Mouse (Mus musculus) lung, embryonic 14.5 days (tissue): ENCODE measurements around the gene Tmem104. TPM values are rescaled to one million over a fixed set of nuclear protein-coding genes. Genes with fewer than 3 reads are reported as not detected.

Source experiments
- ATAC-seq: fragments of 200-750 bp; cut with Nextera tagmentation; 2 replicates; pipeline ENCODE4 v1.8.0; 2017; ENCODE audit warnings: mild to moderate bottlenecking, moderate TSS enrichment, moderate library complexity; ENCODE audit not compliant: insufficient read depth
- DNase-seq: peaks from one replicate; pipeline ENCODE4 v3.0.0-alpha.2; 2015
- H3K27ac ChIP-seq: fragments of 300-500 bp; sonication (generic); 2 replicates; pipeline ENCODE4 v1.5.1; 2014; ENCODE audit warnings: low read depth, mild to moderate bottlenecking, moderate library complexity
- H3K27me3 ChIP-seq: fragments of 300-500 bp; sonication (generic); 2 replicates; pipeline ENCODE4 v1.6.1; 2014; ENCODE audit warnings: low read length, control low read depth; ENCODE audit not compliant: insufficient read depth
- H3K36me3 ChIP-seq: fragments of 300-500 bp; sonication (generic); 2 replicates; pipeline ENCODE4 v1.6.1; 2014; ENCODE audit warnings: control low read depth; ENCODE audit not compliant: insufficient read depth
- H3K4me1 ChIP-seq: fragments of 300-500 bp; sonication (generic); 2 replicates; pipeline ENCODE4 v1.6.1; 2014; ENCODE audit warnings: antibody characterized with exemption, control low read depth; ENCODE audit not compliant: insufficient read depth
- H3K4me2 ChIP-seq: fragments of 300-500 bp; sonication (generic); 2 replicates; pipeline ENCODE4 v1.6.1; 2014; ENCODE audit warnings: mild to moderate bottlenecking
- H3K4me3 ChIP-seq: fragments of 300-500 bp; sonication (generic); 2 replicates; pipeline ENCODE4 v1.5.1; 2014; ENCODE audit warnings: low read depth, low read length
- H3K9ac ChIP-seq: fragments of 300-500 bp; sonication (generic); 2 replicates; pipeline ENCODE4 v1.6.1; 2014
- H3K9me3 ChIP-seq: fragments of 300-500 bp; sonication (generic); 2 replicates; pipeline ENCODE4 v1.6.1; 2016; ENCODE audit warnings: low read depth, low read length, control low read depth
- CTCF ChIP-seq: IDR thresholded peaks from 2 replicates; pipeline ENCODE4 v1.5.1; 2016; ENCODE audit warnings: antibody characterized with exemption, low read depth
- WGBS: fragments of 180-500 bp; shearing (Covaris S2); extraction: QIAGEN DNeasy Blood & Tissue Kit; methylation state at CpG from one replicate; pipeline ENCODE4 v1.1.7; 2014; 5-methylcytosine and 5-hydroxymethylcytosine counted together
- polyA plus RNA-seq: library from polyadenylated mRNA; unstranded; fragments of >200 nt; fragmentation: Nextera tagmentation; extraction: Ambion mirVana; gene quantifications from 2 replicates; pipeline ENCODE4 v1.2.1, GENCODE M21; 2014

The Tmem104 gene
- polyA plus RNA-seq, 1 experiment from 2014 or later: 14.3 TPM

- Histone ChIP-seq H3K4me1 (peaks cover 11% of the 10 kb centered on the region), H3K4me2 (peak overlapping the region; percentile 83), H3K9ac (peak overlapping the region; percentile 43; the same call in 1 of the 2 replicates), H3K36me3 (no peaks in the 10 kb centered on the region), H3K9me3 (no peaks in the 10 kb centered on the region), H3K27me3 (peaks cover 21% of the 10 kb centered on the region), H3K4me3 (peak overlapping the region; percentile 65), H3K27ac (peak overlapping the region; percentile 67; the same call in 1 of the 2 replicates)
- 13% methylated on average over 9 of the region's 9 CpGs for WGBS
- no peak for TF ChIP-seq CTCF
- ATAC-seq: no peak
- DNase-seq: no peak
Measured at GRCm38 (mm10) chr11:115162205-115162601, 25.1 kb upstream of the Tmem104 start.

GRCm38 (mm10) chr11:115162832-115163480, 24.3 kb upstream of the Tmem104 start, which contains the start of gene Slc9a3r1:
Gene Slc9a3r1 (plus strand): TSS chr11:115163341.
- H3K9ac ChIP-seq: peak within 1 kb of the TSS; percentile 47
- H3K27ac ChIP-seq: peak within 1 kb of the TSS; percentile 67
- WGBS: under 1% methylated on average over 47 of the region's 47 CpGs
- H3K4me2 ChIP-seq: peak within 1 kb of the TSS; percentile 83
- no peaks in the 10 kb centered on the region for H3K9me3 ChIP-seq
- DNase-seq (peak; percentile 99), ATAC-seq (peak; percentile 97)
- H3K27me3 ChIP-seq: peaks cover 21% of the 10 kb centered on the region
- H3K36me3 ChIP-seq: no peaks in the 10 kb centered on the region
- H3K4me3 ChIP-seq: peak within 1 kb of the TSS; percentile 65
- peaks cover 11% of the 10 kb centered on the region for H3K4me1 ChIP-seq
- TF ChIP-seq CTCF: no peak

GRCm38 (mm10) chr11:115163568-115164150, 23.6 kb upstream of the Tmem104 start:
- Histone ChIP-seq H3K4me1 (peaks cover 4% of the 10 kb centered on the region), H3K27me3 (peaks cover 21% of the 10 kb centered on the region), H3K9me3 (no peaks in the 10 kb centered on the region), H3K4me3 (peak overlapping the region; percentile 65), H3K4me2 (peak overlapping the region; percentile 83), H3K9ac (peak overlapping the region; percentile 47), H3K27ac (peak overlapping the region; percentile 58; the same call in 1 of the 2 replicates), H3K36me3 (no peaks in the 10 kb centered on the region)
- TF ChIP-seq CTCF: peak; percentile 42
- DNase-seq: peak; percentile 69
- WGBS: under 1% methylated on average over 47 of the region's 47 CpGs
- ATAC-seq: peak; percentile 38

- Histone ChIP-seq H3K9ac (peak overlapping the region; percentile 47), H3K36me3 (no peaks in the 10 kb centered on the region), H3K4me3 (peak overlapping the region; percentile 65), H3K4me2 (peak overlapping the region; percentile 83), H3K27ac (0 out of 2 replicates have a peak overlapping the region, but pooled peaks have one; percentile 30), H3K27me3 (peaks cover 21% of the 10 kb centered on the region), H3K9me3 (no peaks in the 10 kb centered on the region), H3K4me1 (peaks cover 4% of the 10 kb centered on the region)
- no peak for TF ChIP-seq CTCF
- no peak for ATAC-seq
- 0% methylated on average over 14 of the region's 14 CpGs for WGBS
- DNase-seq: peak; percentile 48
Measured at GRCm38 (mm10) chr11:115164341-115164975, 22.8 kb upstream of the Tmem104 start.

- H3K36me3 ChIP-seq: no peaks in the 10 kb centered on the region
- 0 out of 2 replicates have a peak overlapping the region, but pooled peaks have one; percentile 30 for H3K27ac ChIP-seq
- peaks cover 21% of the 10 kb centered on the region for H3K27me3 ChIP-seq
- peak overlapping the region; percentile 47 for H3K9ac ChIP-seq
- H3K9me3 ChIP-seq: no peaks in the 10 kb centered on the region
- H3K4me1 ChIP-seq: peaks cover 4% of the 10 kb centered on the region
- no peak for TF ChIP-seq CTCF
- H3K4me2 ChIP-seq: peak overlapping the region; percentile 83
- peak overlapping the region; percentile 65 for H3K4me3 ChIP-seq
- ATAC-seq (no peak), DNase-seq (peak; percentile 47)
- WGBS: 2% methylated on average over 9 of the region's 9 CpGs
Measured at GRCm38 (mm10) chr11:115164976-115165374, 22.3 kb upstream of the Tmem104 start.

- Histone ChIP-seq H3K9me3 (no peaks in the 10 kb centered on the region), H3K36me3 (no peaks in the 10 kb centered on the region), H3K27me3 (peaks cover 17% of the 10 kb centered on the region), H3K9ac (no peak overlapping the region), H3K27ac (no peak overlapping the region), H3K4me1 (peaks cover 4% of the 10 kb centered on the region), H3K4me3 (no peak overlapping the region), H3K4me2 (no peak overlapping the region)
- DNase-seq: no peak
- WGBS: 81% methylated on average over 3 of the region's 3 CpGs
- no peak for TF ChIP-seq CTCF
- ATAC-seq: no peak
Measured at GRCm38 (mm10) chr11:115166776-115167175, 20.5 kb upstream of the Tmem104 start.

GRCm38 (mm10) chr11:115167631-115168249, 19.5 kb upstream of the Tmem104 start:
- Histone ChIP-seq H3K9me3 (no peaks in the 10 kb centered on the region), H3K9ac (no peak overlapping the region), H3K27me3 (peaks cover 14% of the 10 kb centered on the region), H3K4me1 (peaks cover 9% of the 10 kb centered on the region), H3K4me3 (no peak overlapping the region), H3K4me2 (no peak overlapping the region), H3K36me3 (no peaks in the 10 kb centered on the region), H3K27ac (no peak overlapping the region)
- ATAC-seq: no peak
- WGBS: 74% methylated on average over 8 of the region's 8 CpGs
- TF ChIP-seq CTCF: no peak
- no peak for DNase-seq
